Comparison of ENCODE assay signal across 14 mouse cellular contexts in genomic region chr14:120354595-120354994, GRCm38 (mm10).
A peak's percentile ranks its signal among the peaks of the same experiment; 100 is the strongest.
DNase-seq lines count a peak whose midpoint lies in the region; ATAC-seq and TF ChIP-seq lines count a peak whose summit lies in the region.
"Had no signal": no experiment of that assay in that cellular context is flagged by ENCODE, and none has a peak within 500 bp of the region (broad histone marks: within the 10 kb centered on the region; RNA-seq: fewer than 3 reads in every experiment).

No protein-coding gene starts in this region.

- H3K27ac ChIP-seq in forebrain, embryonic 10.5 days: peak overlapping the region; percentile 51
- no peak overlapping the region for H3K27ac ChIP-seq in forebrain, embryonic 12.5 days
- peak overlapping the region; percentile 97 for H3K27ac ChIP-seq in heart, embryonic 16.5 days (ENCODE audit: low read length)
- peak overlapping the region; percentile 89; the same call in 1 of the 2 replicates for H3K27ac ChIP-seq in stomach, embryonic 14.5 days (ENCODE audit: low read length)
- no peak overlapping the region for H3K27ac ChIP-seq in stomach, postnatal 0 days (replicated peaks)
- peak overlapping the region; percentile 26; the same call in 1 of the 2 replicates for H3K27ac ChIP-seq in stomach, embryonic 16.5 days (ENCODE audit: low read length)

- peaks cover 10% of the 10 kb centered on the region for H3K36me3 ChIP-seq in forebrain, embryonic 10.5 days (replicated peaks)
- no peaks in the 10 kb centered on the region for H3K36me3 ChIP-seq in forebrain, embryonic 12.5 days (replicated peaks)
- H3K36me3 ChIP-seq in heart, embryonic 16.5 days (ENCODE audit: control insufficient read depth, insufficient read depth): peaks cover 5% of the 10 kb centered on the region; the same call in 1 of the 2 replicates
- no peaks in the 10 kb centered on the region for H3K36me3 ChIP-seq in stomach, embryonic 14.5 days (ENCODE audit: control insufficient read depth, insufficient read depth, low read length)
- H3K36me3 ChIP-seq in stomach, postnatal 0 days (ENCODE audit: control insufficient read depth, insufficient read depth, low read length): no peaks in the 10 kb centered on the region; the same call in 1 of the 2 replicates
- peaks cover 3% of the 10 kb centered on the region; the same call in 1 of the 2 replicates for H3K36me3 ChIP-seq in stomach, embryonic 16.5 days (ENCODE audit: control insufficient read depth, insufficient read depth, low read length)
- H3K36me3 ChIP-seq: liver, embryonic 13.5 days; midbrain, embryonic 13.5 days had no signal

- ATAC-seq in forebrain, embryonic 12.5 days (ENCODE audit: low FRiP score): no peak
- ATAC-seq in heart, embryonic 16.5 days (replicated peaks; ENCODE audit: extremely low read depth, insufficient read depth, low FRiP score): no peak
- no peak for ATAC-seq in stomach, embryonic 14.5 days (ENCODE audit: insufficient number of reproducible peaks, insufficient read depth, low FRiP score, low read depth)
- ATAC-seq in stomach, postnatal 0 days (ENCODE audit: low FRiP score, low TSS enrichment): no peak
- no peak for ATAC-seq in stomach, embryonic 16.5 days (ENCODE audit: insufficient read depth, low FRiP score)
- no peak for ATAC-seq in granulocyte monocyte progenitor cell, adult 5-6 weeks (replicated peaks; ENCODE audit: poor library complexity, severe bottlenecking)

- WGBS in forebrain, embryonic 10.5 days: 87% methylated on average over 6 of the region's 6 CpGs
- 74% methylated on average over 6 of the region's 6 CpGs for WGBS in forebrain, embryonic 12.5 days
- 67% methylated on average over 6 of the region's 6 CpGs for WGBS in heart, embryonic 16.5 days
- WGBS in stomach, embryonic 14.5 days: 38% methylated on average over 6 of the region's 6 CpGs
- WGBS in stomach, postnatal 0 days: 44% methylated on average over 6 of the region's 6 CpGs
- 35% methylated on average over 6 of the region's 6 CpGs for WGBS in stomach, embryonic 16.5 days

- H3K4me1 ChIP-seq in forebrain, embryonic 10.5 days: peaks cover 25% of the 10 kb centered on the region
- peaks cover 27% of the 10 kb centered on the region for H3K4me1 ChIP-seq in forebrain, embryonic 12.5 days
- peaks cover 52% of the 10 kb centered on the region for H3K4me1 ChIP-seq in heart, embryonic 16.5 days (ENCODE audit: control insufficient read depth, insufficient read depth, low read length)
- H3K4me1 ChIP-seq in stomach, embryonic 14.5 days (ENCODE audit: control insufficient read depth, insufficient read depth, low read length): peaks cover 37% of the 10 kb centered on the region
- peaks cover 12% of the 10 kb centered on the region for H3K4me1 ChIP-seq in stomach, postnatal 0 days (replicated peaks; ENCODE audit: control insufficient read depth, insufficient read depth)
- peaks cover 42% of the 10 kb centered on the region for H3K4me1 ChIP-seq in stomach, embryonic 16.5 days (ENCODE audit: control insufficient read depth, insufficient read depth, low read length)

- no peak for DNase-seq in forebrain, embryonic 10.5 days (ENCODE audit: extremely low spot score, low spot score)
- no peak for DNase-seq in heart, adult 8-10 months (ENCODE audit: low spot score)
- DNase-seq in stomach, postnatal 0 days (ENCODE audit: low spot score): no peak
- DNase-seq: liver, embryonic 13.5 days; spleen, adult 18-20 months; thymus, postnatal 4 days had no signal

- TF ChIP-seq CTCF in stomach, postnatal 0 days (IDR thresholded peaks at IDR 0.05; ENCODE audit: low read depth): no peak

- no peak overlapping the region for H3K4me2 ChIP-seq in forebrain, embryonic 12.5 days
- no peak overlapping the region; the same call in 1 of the 2 replicates for H3K4me2 ChIP-seq in heart, embryonic 16.5 days (ENCODE audit: low read depth, low read length)
- H3K4me2 ChIP-seq in stomach, embryonic 14.5 days (replicated peaks; ENCODE audit: low read depth, low read length): no peak overlapping the region
- H3K4me2 ChIP-seq in stomach, postnatal 0 days (replicated peaks; ENCODE audit: low read depth): no peak overlapping the region
- H3K4me2 ChIP-seq in stomach, embryonic 16.5 days (ENCODE audit: low read depth, low read length): no peak overlapping the region

- no peaks in the 10 kb centered on the region for H3K27me3 ChIP-seq in forebrain, embryonic 10.5 days (ENCODE audit: poor library complexity, severe bottlenecking)
- no peaks in the 10 kb centered on the region for H3K27me3 ChIP-seq in forebrain, embryonic 12.5 days
- H3K27me3 ChIP-seq in heart, embryonic 16.5 days (ENCODE audit: control insufficient read depth, insufficient read depth, low read length): no peaks in the 10 kb centered on the region
- no peaks in the 10 kb centered on the region for H3K27me3 ChIP-seq in stomach, embryonic 14.5 days (ENCODE audit: control insufficient read depth, insufficient read depth, low read length)
- no peaks in the 10 kb centered on the region for H3K27me3 ChIP-seq in stomach, postnatal 0 days (ENCODE audit: control insufficient read depth, insufficient read depth, low read length)
- H3K27me3 ChIP-seq in stomach, embryonic 16.5 days (ENCODE audit: control insufficient read depth, insufficient read depth, low read length): no peaks in the 10 kb centered on the region
- H3K27me3 ChIP-seq: forebrain, embryonic 13.5 days; liver, embryonic 13.5 days had no signal

- TF ChIP-seq EP300 in stomach, postnatal 0 days (optimal IDR thresholded peaks at IDR 0.05): no peak

- no peak overlapping the region for H3K4me3 ChIP-seq in forebrain, embryonic 10.5 days
- no peak overlapping the region for H3K4me3 ChIP-seq in forebrain, embryonic 12.5 days (replicated peaks)
- H3K4me3 ChIP-seq in heart, embryonic 16.5 days (ENCODE audit: low read length): no peak overlapping the region
- H3K4me3 ChIP-seq in stomach, embryonic 14.5 days (ENCODE audit: low read depth, low read length): no peak overlapping the region
- H3K4me3 ChIP-seq in stomach, postnatal 0 days (ENCODE audit: low read depth, low read length): no peak overlapping the region
- H3K4me3 ChIP-seq in stomach, embryonic 16.5 days (replicated peaks; ENCODE audit: low read length): no peak overlapping the region
- H3K4me3 ChIP-seq: forebrain, embryonic 13.5 days; liver, embryonic 13.5 days; midbrain, embryonic 13.5 days; myocyte had no signal

- H3K9ac ChIP-seq in forebrain, embryonic 12.5 days: no peak overlapping the region
- peak overlapping the region; percentile 71; the same call in 1 of the 2 replicates for H3K9ac ChIP-seq in heart, embryonic 16.5 days (ENCODE audit: low read length)
- no peak overlapping the region for H3K9ac ChIP-seq in stomach, embryonic 14.5 days (replicated peaks; ENCODE audit: low read depth, low read length)
- no peak overlapping the region for H3K9ac ChIP-seq in stomach, postnatal 0 days (ENCODE audit: low read length)
- H3K9ac ChIP-seq in stomach, embryonic 16.5 days (ENCODE audit: low read length): no peak overlapping the region
- H3K9ac ChIP-seq: liver, embryonic 13.5 days; midbrain, embryonic 13.5 days had no signal

- H3K9me3 ChIP-seq in forebrain, embryonic 10.5 days: peaks cover 16% of the 10 kb centered on the region; the same call in 1 of the 2 replicates
- H3K9me3 ChIP-seq in forebrain, embryonic 12.5 days: no peaks in the 10 kb centered on the region
- H3K9me3 ChIP-seq in heart, embryonic 16.5 days (replicated peaks; ENCODE audit: control insufficient read depth, low read length): no peaks in the 10 kb centered on the region
- H3K9me3 ChIP-seq in stomach, embryonic 14.5 days (ENCODE audit: control insufficient read depth, low read depth, low read length): no peaks in the 10 kb centered on the region
- H3K9me3 ChIP-seq in stomach, postnatal 0 days (ENCODE audit: control insufficient read depth, low read length): no peaks in the 10 kb centered on the region
- H3K9me3 ChIP-seq in stomach, embryonic 16.5 days (replicated peaks; ENCODE audit: control insufficient read depth, low read length): peaks cover 7% of the 10 kb centered on the region; the same call in 1 of the 2 replicates
- H3K9me3 ChIP-seq: liver, embryonic 13.5 days had no signal

Comparison
In these comparisons a context has a peak if more than half of its experiments do, and no peak if none do; other contexts are left out.
1. H3K27ac ChIP-seq: peak in forebrain, embryonic 10.5 days (single experiment), heart, embryonic 16.5 days (single experiment), stomach, embryonic 14.5 days (single experiment) and stomach, embryonic 16.5 days (single experiment); none in forebrain, embryonic 12.5 days (single experiment) and stomach, postnatal 0 days (single experiment).